Mouse (Mus musculus) skeletal muscle tissue, adult 2 months (tissue): Measurements from ENCODE around the gene Slc35b3.
A peak's percentile ranks its signal among the peaks of the same experiment; 100 is the strongest.

Source experiments
- DNase-seq: peaks from one replicate; pipeline ENCODE4 v3.0.0-alpha.2; 2012; ENCODE audit warnings: low read depth, low spot score

The Slc35b3 gene

DNA sequence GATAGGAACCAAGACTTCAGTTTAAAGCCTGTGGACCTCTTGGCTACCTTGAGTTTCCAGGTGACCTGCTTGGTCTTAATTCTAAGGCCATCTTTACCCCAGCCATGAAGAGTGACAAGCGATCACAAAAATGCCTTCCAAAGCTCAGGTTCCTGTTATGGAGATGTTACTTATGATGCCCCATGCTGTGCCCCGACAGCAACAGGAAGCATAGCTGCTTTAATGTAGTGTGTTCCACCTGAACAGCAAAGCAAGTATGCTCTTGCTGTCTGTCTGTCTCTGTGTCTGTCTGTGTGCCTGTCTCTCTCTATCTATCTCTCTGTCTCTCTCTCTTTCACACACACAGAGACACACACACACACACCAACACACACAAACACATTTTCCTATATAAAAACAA lies 22.2 kb downstream of the Slc35b3 start:
- DNase-seq: no peak

DNA sequence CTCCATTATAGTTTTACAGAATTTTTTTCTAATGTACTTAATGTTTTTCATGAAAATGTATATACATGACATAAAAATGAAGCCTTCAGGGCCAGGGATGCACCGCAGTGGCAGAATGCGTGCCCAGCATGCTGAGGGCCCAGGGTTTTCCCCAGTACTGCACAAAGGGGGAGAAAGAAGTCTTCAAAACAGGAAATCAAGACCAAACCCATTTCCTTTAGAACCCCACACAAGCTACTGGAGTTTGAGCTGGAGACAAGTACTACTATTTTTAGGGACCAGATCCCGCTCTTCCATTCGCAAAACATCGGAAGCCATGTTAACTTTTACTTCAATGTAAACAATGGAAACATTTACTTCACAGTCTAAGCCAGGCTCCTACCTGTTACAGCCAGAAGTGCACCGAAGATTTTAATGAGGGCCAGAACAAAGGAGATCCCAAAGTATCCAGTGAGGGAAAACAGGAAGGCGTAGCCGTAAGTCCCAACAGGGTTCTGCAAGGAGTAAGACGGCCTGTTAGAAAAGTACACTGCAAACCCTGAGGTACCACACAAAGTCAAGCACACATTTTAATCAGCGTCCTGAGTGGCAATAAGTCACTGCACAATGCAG lies 23.7 kb downstream of the Slc35b3 start:
- DNase-seq: no peak

DNA sequence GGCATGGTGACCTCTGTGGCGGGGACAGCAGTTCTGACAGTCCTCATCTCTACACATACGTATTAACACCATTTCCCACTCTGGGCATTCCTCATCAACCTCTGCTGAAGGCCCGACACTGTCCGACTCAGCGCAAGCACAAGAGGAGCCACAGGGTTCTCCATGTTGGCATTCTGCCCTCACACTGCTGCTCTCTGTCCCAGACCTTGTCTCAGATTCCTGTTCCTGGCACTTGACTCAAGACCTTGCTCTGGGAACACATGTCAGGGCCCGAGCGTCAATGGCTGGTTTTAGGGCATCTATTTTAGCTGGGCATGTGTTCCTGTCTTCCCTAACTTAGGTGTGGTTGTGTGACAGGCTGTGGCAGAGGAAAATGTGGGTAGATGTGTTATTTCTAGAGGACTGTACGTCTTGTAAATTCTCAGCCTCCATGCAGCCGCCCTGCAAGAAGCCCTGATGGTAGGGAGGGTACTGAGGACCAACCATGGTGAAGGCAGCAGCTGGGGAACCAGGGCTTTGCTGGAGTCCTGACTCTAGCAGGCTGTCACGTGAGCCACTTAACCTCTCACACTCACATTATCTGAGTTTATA lies 24.7 kb downstream of the Slc35b3 start:
- peak; percentile 89 for DNase-seq

DNA sequence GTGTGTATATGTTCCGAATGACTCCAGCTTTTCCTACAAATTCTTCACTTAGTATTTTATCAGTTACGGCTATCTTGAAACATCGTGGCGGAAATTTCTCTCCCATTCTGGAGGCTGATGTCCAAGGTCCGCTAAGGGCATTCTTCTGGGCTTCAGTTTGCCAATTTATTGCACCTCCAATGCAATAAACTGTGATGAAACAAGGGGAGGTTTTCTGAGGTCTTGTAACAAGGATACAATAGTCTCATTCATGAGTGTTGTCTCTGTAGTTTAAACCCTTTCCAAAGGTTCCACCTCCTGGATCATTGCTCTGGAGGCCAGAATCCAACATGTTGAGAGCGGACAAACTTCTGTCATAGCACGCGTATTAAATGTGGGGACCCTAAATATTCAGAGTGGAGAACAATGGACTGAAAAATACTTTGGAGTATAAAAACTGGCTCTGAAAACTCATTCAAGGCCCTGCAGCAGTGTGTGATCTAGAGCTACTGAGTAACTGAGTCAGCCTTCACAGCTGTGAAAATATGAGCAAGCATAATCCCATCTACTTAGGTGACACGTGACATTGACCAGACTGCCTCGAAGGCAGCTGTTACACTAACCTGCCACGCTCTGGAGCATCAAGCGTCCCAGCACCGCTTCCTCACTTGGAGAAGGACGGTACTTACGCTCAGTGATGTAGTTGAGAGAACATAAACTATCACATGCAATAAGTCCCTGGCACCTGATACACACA lies 30.7 kb downstream of the Slc35b3 start:
- DNase-seq: no peak

DNA sequence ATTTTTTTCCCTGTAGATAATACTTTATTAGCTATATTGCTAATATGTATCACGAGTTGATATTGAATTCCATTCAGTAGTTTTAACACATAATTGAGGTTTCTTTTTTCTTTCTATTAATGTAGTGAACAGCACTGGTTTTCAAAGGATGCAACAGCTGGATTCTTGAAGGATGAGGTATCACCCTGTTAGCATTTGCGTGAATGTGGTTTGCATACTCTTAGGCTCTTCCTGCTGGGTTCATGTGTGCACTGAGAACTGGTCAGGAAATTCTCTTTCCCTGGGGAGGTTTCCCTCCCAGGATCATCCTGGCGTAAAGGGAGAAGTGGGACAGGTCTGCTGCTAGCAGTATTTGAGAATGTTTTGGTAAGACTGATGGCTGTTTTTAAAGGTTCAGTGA lies 38.0 kb downstream of the Slc35b3 start:
- DNase-seq: no peak

DNA sequence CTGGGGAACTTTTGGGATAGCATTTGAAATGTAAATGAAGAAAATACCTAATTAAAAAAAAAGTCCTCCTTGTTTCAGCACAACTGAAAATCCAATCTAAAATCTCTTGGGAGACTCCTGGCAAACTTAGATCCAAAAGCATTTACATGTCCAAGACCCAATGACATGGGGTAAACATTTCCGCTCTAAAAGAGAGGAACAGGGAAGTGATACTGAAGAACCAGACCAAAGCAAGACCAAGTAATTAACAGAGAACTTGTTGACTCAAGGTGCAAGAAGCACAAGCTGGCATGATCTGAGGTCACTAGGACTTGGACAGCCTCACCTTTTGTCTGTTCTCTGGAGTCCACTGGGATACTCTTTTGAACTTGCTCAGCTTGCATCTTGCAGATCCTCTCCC lies 39.4 kb downstream of the Slc35b3 start:
- DNase-seq: no peak

DNA sequence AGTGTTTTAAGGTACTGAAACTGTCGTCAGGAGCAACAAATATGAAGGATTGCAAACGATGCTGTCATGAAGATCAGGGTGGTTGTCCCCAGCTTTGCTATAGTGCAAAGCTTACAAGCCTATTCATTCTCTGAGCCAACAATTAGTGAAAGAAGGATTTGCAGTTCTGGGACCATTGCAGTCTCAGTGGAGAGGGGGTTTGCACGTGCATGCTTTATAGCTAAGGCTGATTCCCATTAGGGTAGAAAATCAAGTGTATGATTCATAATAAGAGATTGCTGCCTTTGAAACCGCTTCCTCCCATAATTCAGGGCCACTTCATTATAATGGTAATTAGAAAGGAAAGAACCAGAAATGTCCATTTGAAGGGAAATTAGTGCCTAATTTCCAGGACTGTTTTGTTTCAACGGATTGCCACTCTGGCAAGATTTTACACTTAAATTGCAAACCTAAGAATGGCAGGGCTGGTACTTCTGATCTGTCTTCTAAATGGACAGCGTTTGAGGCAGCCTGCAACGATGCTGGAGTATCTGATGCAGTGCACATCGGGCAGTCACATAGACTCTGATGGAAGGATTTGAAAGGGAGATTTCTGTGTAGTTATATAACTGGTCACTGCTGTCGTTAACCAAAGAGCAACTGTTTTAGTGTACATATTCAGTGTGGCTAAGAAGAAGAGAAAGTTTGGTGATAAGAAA lies 42.3 kb downstream of the Slc35b3 start:
- no peak for DNase-seq

DNA sequence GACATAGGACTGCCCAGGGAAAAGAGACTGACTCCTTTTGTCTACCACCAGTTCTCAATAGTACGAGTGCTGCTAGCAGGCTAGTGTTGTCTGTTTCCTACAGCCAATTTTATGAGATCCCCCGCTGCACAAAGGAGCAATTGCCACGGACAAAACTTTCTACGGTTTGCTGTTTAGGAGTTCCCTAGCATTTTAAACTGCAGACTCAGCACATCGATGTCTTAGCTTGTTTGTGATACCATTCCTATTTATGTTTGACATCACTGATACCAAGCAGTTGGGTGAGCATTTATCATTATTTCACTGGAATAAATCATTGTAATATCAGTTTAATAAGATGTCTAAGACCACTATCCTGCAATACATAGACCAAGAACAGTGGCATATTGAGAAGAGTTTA lies 43.1 kb downstream of the Slc35b3 start:
- no peak for DNase-seq

DNA sequence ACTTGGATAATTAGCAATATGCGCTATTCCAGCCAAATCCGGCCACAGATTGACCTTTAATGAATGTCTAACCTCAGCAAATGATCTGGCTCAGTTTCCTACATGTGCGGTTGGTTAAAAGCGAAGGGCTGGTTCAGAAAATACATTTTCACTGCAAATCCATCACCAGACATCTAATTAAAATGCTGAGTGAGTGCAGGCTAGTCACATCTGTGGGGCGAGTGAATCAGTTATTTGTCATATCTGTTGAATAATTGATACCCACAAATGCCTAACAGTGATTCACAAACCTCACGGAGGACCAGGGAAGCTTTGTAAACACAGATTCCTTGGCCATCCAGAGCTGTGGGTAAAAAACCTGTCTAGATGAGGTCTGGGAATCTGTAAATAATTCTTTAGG lies 45.9 kb downstream of the Slc35b3 start:
- DNase-seq: no peak

DNA sequence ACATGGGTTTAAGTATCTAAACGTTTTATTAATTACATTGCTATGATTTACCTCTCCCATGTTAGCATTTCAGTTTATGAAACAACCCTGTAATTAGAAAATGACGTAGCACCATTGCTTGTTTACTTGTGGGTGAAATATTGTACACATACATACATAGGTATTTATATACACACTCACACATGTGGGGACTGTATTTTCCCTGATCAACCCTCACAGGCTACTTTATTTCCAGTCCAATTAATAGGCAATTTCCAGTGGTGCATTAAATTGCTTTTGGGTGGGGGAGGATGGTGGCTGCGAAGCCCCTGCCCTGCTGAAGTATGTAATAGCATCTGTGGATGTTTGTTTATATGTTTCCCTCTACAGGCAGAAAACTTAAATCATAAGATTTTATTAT lies 68.3 kb downstream of the Slc35b3 start:
- no peak for DNase-seq
